Mouse (Mus musculus): Measurements from ENCODE around the gene Madcam1. TPM values are rescaled to one million over a fixed set of nuclear protein-coding genes. Genes with fewer than 3 reads are reported as not detected.

The Madcam1 gene
- total RNA-seq, 2 experiments from 2014 or later = 0.24 to 0.60 TPM

DNA sequence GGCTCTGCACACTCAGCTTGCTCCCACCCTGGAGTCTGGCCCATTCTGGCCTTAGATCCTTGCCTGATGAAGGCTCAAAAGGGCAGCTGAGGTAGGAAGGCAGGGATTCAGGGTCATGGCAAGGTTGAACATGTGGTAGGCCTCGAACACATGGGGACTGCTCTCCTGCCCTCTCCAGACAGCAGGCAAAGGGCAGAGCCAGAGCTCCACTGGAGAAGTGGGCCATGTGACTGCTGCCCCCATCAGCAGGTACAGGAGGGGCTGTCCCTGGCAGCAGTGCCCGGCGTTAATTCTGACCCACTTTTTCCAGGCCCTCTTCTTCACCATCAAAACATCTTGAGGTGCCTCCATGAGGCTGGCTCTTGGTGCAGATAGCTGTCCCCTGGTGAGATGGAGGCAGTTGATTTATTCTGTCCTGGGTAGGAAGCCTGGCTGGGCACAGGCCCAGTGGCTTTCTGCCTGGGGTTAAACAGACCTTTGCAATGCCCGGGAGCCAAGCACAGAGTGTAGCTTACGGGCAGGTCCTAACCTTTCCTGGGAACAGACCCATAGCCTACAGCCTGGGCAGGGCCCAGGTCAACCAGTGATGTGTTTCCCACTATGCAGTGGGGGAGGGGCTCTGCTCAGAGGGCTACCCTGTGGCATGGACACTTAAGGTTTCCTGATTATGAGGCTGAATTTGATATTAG lies 42.2 kb downstream of the Madcam1 start:
- intact Hi-C loops (cut with DNase I) = no loop called here
- DNase-seq = no peak

DNA sequence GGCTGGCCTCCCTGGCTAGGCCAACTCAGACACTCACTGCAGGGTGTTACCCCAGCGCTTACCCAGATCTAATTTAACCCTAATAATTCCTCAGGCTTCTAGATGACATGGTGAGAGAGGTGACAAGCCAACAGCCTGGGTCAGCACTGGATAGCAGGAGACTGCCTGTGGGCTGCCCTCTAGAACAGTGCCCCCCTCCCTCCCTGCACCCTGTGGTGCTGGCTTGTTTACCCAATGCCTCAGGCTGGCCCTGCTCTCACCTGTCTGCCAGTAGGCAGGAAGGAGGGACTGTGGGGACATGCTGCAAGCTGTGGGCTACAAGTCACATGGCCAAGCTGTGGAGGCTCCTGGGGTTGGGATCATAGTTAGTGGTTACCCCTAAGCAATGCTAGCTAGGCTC lies 42.8 kb downstream of the Madcam1 start:
- intact Hi-C loops (cut with DNase I) = no loop called here

DNA sequence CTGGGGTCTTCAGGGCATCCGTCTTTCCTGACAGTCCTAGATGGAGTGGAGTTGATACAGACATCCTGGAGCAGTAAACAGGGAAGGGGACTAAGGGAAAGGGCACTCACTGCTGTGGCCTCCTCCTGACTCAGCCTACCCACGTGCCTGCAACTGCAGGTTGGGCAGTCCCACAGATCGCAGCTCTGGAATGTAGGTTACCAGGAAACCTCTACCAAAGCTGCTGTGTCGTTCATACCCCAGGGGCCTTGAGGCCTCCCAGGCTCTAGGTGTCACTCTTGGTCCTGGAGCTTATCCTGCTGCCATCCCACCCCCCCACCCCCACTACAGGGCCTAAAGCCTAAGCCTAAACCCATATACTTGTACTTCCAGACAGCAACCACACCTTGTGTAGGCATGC lies 43.4 kb downstream of the Madcam1 start:
- intact Hi-C loops (cut with DNase I) = no loop called here
- no peak for DNase-seq

More for the DNA sequence above, 42.8 kb downstream of the Madcam1 start:
- DNase-seq = no peak

DNA sequence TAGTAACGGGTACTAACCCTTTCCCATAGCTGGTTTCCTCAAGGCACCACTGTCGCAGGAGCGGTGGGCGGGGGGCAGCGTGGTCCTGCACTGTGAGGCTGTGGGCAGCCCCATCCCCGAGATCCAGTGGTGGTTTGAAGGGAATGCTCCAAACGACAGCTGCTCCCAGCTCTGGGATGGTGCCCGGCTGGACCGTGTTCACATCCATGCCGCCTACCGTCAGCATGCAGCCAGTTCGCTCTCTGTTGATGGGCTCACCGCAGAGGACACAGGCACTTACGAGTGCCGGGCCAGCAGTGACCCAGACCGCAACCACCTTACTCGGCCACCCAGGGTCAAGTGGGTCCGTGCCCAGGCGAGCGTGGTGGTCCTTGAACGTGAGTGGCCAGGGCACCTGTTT lies 44.3 kb downstream of the Madcam1 start:
- intact Hi-C loops (cut with DNase I) = no loop called here
- no peak for DNase-seq

DNA sequence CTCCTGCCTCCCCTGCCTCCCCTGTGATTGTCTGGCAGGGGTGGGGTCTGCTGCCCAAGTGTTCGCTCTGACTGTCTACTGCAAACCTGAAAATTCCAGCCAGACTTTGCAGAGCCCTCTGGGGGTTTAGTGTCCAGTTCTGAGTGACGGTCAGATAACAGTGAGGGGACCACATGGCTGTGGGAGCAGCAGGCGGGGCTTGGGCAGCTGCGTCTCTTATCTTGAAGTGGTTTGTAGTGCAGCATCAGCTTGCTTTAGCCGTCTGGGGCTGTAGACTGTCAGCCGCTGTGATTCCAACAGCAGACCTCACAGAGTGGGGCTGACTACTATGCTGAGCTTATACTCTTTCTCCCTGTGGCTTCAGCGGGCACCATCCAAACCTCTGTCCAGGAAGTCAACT lies 44.9 kb downstream of the Madcam1 start:
- intact Hi-C loops (cut with DNase I) = no loop called here

DNA sequence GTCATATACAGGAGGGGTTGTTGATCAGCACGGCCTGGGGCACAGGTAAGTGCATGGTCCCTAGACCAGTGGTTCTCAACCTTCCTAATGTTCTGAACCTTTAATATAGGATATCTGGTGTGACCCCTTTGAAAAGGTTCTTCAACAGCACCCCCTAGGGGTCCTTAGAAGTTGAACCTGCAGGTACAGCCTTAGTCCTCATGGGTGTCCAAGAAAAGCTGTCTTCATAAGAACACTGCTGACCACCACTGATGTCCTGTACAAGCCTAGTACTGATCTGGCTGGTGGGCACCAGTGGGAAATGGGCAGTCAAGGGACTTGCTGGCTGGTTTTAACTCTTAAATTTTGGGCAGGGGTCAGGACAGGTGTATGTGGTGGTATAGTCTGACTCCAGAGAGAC lies 47.7 kb downstream of the Madcam1 start:
- intact Hi-C loops (cut with DNase I) = no loop called here
- no peak for DNase-seq

More for the DNA sequence above, 44.9 kb downstream of the Madcam1 start:
- DNase-seq = no peak

DNA sequence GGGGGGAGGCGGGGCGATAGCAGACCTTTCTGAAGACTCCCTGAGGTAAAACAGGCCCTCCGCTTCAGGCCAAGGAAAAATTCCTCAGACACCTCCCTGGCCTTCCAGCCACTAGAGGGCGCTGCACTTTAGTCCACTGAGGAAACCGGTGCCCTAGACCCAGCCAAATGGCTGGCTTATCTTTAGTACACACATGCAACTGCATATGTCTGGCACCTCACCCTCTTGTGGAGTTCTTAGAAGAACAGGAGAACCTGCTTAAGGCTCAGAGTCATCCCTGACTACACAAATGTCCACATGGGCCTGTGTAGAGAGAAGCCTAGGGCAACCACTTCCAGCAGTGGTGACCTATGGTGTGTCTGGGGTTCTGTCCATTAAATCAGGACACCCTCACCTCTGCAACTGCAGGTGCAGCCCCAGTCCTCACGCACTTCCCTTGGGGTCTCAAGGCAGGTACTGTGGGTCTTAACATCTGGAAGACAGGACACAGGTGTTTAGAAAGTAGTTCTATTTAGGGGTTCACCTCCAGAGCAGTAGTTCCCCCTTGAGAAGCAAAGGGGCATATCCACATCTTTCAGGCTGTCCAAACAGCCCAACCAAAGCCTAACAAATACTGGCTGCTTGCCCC lies 48.3 kb downstream of the Madcam1 start:
- DNase-seq = peak; percentile 83 to 92
- intact Hi-C loops (cut with DNase I) = no loop called here

DNA sequence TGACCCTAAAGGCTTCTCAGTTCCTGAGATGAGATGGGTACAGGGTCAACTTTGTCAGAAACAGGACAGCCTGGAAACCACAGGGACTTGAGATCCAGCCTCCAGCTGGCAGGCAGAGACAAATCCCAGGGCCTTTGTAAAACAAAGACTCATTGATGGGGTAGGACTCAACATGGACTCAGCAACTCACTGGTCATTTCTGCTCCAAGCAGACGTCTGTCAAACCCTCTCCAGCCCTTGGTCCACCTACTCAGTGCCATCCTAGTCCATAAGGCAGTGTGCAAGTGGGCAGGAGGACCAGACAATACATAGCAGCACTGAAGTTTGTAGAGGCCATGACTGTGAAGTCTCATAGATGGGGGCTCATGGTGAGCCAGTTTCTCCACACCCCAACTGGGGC lies 48.8 kb downstream of the Madcam1 start:
- intact Hi-C loops (cut with DNase I) = no loop called here

DNA sequence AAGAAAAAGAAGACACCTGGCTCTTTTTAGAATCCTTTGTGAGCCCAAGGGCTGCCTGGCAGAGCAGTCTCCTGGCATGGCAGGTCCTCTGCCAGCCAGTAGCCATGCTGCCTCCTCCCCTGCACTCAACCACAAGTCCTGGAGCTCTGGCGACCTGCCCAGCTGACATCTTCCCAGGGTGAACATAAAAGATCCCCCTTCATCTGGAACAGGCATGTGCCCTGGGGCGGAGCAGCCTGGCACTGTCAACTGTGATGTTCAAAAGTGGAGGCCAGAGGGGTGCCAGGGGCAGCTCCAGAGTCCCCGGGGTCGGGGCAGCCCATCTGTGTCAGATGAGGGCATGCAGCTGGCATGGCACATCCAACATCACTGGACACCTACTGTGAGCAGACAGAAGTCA lies 50.6 kb downstream of the Madcam1 start:
- peak in 1 of 2 experiments; percentile 63 for DNase-seq
- intact Hi-C loops (cut with DNase I) = no loop called here

More for the DNA sequence above, 48.8 kb downstream of the Madcam1 start:
- DNase-seq = no peak

DNA sequence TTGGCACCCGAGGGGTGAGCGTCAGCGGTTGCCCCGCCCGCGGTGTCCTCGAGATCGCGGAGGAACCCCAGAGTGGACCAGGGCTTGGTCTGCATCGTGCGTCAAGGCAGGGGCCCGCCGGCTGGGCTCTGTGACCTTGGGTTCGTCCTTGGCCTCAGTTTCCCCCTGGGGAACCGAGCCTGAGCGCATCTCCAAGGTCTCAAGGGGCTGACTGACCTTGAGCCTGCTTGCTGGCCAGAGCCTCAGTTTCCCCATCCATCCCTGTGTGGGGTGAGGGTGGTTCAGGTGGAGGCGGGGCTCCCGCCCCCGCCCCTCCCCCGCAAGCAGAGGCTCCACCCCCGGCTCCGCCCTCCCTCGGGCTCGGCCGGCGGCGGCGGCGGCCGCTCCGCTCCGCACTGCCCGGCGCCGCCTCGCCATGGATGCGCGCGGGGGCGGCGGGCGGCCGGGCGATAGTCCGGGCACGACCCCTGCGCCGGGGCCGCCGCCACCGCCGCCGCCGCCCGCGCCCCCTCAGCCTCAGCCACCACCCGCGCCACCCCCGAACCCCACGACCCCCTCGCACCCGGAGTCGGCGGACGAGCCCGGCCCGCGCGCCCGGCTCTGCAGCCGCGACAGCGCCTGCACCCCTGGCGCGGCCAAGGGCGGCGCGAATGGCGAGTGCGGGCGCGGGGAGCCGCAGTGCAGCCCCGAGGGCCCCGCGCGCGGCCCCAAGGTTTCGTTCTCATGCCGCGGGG lies 52.1 kb downstream of the Madcam1 start, which contains the start of gene Hcn2:
Gene Hcn2, plus strand, starts transcription at position 381 of the 734 bp plus-strand sequence.
- intact Hi-C loops (cut with DNase I) = no loop called here
- no peak for DNase-seq

DNA sequence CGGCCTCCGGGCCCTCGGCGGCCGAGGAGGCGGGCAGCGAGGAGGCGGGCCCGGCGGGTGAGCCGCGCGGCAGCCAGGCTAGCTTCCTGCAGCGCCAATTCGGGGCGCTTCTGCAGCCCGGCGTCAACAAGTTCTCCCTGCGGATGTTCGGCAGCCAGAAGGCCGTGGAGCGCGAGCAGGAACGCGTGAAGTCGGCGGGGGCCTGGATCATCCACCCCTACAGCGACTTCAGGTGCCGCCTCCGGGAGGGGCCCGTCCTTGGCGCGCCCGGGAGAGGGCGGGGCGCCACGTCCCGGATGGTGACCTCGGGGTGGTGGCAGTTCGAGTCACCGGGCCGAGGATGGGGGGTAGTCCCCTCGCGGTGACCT lies 52.6 kb downstream of the Madcam1 start:
- intact Hi-C loops (cut with DNase I) = no loop called here
- DNase-seq = peak in 1 of 2 experiments; percentile 42

DNA sequence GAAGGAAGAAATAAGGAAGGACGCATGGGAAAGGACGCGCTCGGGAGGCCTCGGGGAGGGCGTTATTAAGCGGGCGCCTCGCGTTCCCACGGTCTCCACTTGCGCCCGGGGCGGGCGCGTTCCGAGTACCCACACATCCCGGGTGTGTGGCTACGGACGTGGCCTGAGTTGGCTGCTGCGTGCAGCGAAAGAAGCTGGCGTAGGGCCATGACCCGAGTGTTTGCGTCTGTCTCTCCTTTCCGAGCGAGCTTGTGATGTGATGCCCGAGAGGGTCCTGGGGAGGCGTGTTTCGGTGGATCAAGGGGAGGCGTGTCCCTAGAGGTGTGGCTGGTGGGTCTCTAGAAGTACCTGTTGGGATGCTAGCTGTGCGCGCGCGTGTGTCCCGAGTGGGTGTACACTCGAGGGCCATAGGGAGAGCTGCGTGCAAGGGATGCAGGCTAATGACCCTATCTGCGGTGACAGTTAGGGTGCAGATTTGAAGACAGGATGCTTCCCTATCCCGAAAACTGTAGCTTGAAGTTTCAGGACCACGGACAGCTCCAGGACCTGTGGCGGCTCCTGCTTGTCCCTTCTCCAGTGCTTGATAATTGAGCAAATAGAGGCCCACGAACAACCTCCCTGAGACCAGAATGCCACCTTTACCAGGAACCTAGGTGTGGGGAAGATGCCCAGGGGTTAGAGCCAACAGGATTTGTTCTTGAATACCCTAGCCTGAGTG lies 53.4 kb downstream of the Madcam1 start:
- DNase-seq = peak; percentile 85 to 90
- intact Hi-C loops (cut with DNase I) = no loop called here

Other genes starting within 250 kb of the Madcam1 start
- not detected for gene Vmn2r83, start 195.8 kb upstream of the Madcam1 start, total RNA-seq (2021)
- 1 to 10 TPM; 3.4 to 6.0 TPM for gene Plpp2, start 130.8 kb upstream of the Madcam1 start, total RNA-seq (2021)
- 10 to 100 TPM; 12.4 to 15.6 TPM for gene Mier2, start 109.4 kb upstream of the Madcam1 start, total RNA-seq (2021)
- not detected for gene Theg, start 77.2 kb upstream of the Madcam1 start, total RNA-seq (2021)
- gene C2cd4c, start 50.5 kb upstream of the Madcam1 start, total RNA-seq (2021) = not detected
- 1 to 10 TPM; 4.5 to 4.8 TPM for gene Shc2, start 26.6 kb upstream of the Madcam1 start, total RNA-seq (2021)
- gene Odf3l2, start 18.8 kb upstream of the Madcam1 start, total RNA-seq (2021) = not detected
- 10 to 100 TPM; 24.3 to 24.4 TPM for gene Tpgs1, start 4.8 kb downstream of the Madcam1 start, total RNA-seq (2021)
- gene Cdc34, start 17.6 kb downstream of the Madcam1 start, total RNA-seq (2021) = 100 to 1,000 TPM; 152 to 159 TPM
- 1 to 10 TPM; 3.8 to 4.3 TPM for gene Gzmm, start 24.5 kb downstream of the Madcam1 start, total RNA-seq (2021)
- gene Bsg, start 39.9 kb downstream of the Madcam1 start, total RNA-seq (2021) = 1,000 to 10,000 TPM; 1,161 to 1,276 TPM
- gene Hcn2, start 52.1 kb downstream of the Madcam1 start, total RNA-seq (2021) = 10 to 100 TPM; 22.6 to 27.6 TPM
- 10 to 100 TPM; 36.3 to 54.4 TPM for gene Polrmt, start 82.0 kb downstream of the Madcam1 start, total RNA-seq (2021)
- not detected for gene Fgf22, start 90.5 kb downstream of the Madcam1 start, total RNA-seq (2021)
- 10 to 100 TPM; 31.8 to 34.4 TPM for gene Rnf126, start 102.4 kb downstream of the Madcam1 start, total RNA-seq (2021)
- gene Fstl3, start 112.7 kb downstream of the Madcam1 start, total RNA-seq (2021) = 1 to 10 TPM; 5.8 to 7.4 TPM
- gene Prss57, start 126.4 kb downstream of the Madcam1 start, total RNA-seq (2021) = not detected
- gene Palm, start 129.0 kb downstream of the Madcam1 start, total RNA-seq (2021) = 100 to 1,000 TPM in 1 of 2 experiments, 10 to 100 TPM in 1; 90.8 to 103 TPM
- gene Misp, start 156.4 kb downstream of the Madcam1 start, total RNA-seq (2021) = under 1 TPM; 0.22 to 0.30 TPM
- gene Ptbp1, start 189.9 kb downstream of the Madcam1 start, total RNA-seq (2021) = 100 to 1,000 TPM; 144 to 145 TPM
- gene Prtn3, start 209.9 kb downstream of the Madcam1 start, total RNA-seq (2021) = under 1 TPM in 1 of 2 experiments, not detected in 1; 0.55 TPM
- under 1 TPM; 0.53 to 0.89 TPM for gene Plppr3, start 210.1 kb downstream of the Madcam1 start, total RNA-seq (2021)
- not detected for gene Elane, start 221.7 kb downstream of the Madcam1 start, total RNA-seq (2021)
- gene Cfd, start 226.3 kb downstream of the Madcam1 start, total RNA-seq (2021) = 10 to 100 TPM in 1 of 2 experiments, 1 to 10 TPM in 1; 3.2 to 12.0 TPM
- 10 to 100 TPM; 59.5 to 60.0 TPM for gene Med16, start 244.4 kb downstream of the Madcam1 start, total RNA-seq (2021)
- gene Gm26602, start 246.3 kb downstream of the Madcam1 start, total RNA-seq (2021) = not detected